Mouse (Mus musculus) retina, postnatal 7 days (tissue): ENCODE data around the gene Irak3.

Experiments used
- DNase-seq: peaks from one replicate; pipeline ENCODE4 v3.0.0-alpha.2; 2012; ENCODE audit warnings: low read depth, low spot score

Gene Irak3

GRCm38 (mm10) chr10:120097564-120097963 lies 104.4 kb downstream of the Irak3 start:
- DNase-seq = no peak

GRCm38 (mm10) chr10:120095716-120096115 lies 106.2 kb downstream of the Irak3 start:
- no peak for DNase-seq

GRCm38 (mm10) chr10:120095136-120095535 lies 106.8 kb downstream of the Irak3 start:
- no peak for DNase-seq

GRCm38 (mm10) chr10:120092548-120092947 lies 109.4 kb downstream of the Irak3 start:
- DNase-seq = no peak
